Mouse (Mus musculus): ENCODE results near the gene Hspd1.

DNA sequence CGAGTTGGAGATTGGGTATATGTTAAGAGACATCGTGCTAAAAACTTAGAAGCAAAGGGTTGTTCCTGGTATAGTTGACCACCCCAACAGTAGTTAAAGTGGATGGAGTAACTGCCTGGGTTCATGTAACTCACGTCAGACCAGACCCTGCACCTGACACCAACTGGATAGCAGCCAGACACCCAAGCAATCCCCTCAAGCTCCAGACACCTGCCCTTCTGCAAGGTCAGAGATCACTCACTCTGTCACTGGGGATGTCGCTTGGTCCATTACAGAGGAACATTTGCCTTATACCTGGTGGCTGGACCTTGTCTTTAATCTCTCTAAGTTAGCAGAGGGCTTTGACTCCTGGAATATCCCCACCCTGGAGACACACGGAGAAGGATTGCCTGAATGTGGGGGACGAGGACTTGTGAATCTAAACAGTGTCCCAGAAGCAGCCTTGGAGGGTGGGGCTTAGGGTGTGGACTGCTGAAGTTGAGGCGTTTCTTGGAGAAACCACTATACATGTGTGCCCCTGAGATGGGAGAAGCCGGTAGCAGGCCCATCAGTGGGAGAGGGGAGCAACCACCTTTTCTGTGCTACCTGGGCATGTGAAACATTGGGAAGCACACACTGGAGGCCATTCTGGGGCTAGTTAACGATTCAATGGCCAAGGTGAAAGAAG is 19.0 kb upstream of the Hspd1 start:
- no peak for TF ChIP-seq CTCF (IDR thresholded peaks at IDR 0.05; ENCODE audit: insufficient read depth, low read depth, low read length)
- no peak for TF ChIP-seq POLR2A (IDR thresholded peaks at IDR 0.05; ENCODE audit: insufficient read depth, low read depth, low read length)
